Mouse (Mus musculus): ENCODE measurements around the gene Gp9. TPM values are rescaled to one million over a fixed set of nuclear protein-coding genes. Genes with fewer than 3 reads are reported as not detected.

The Gp9 gene
- polyA plus RNA-seq (2017; shearing (Covaris generic)) = 0.34 TPM

GRCm38 (mm10) chr6:87777842-87778241 is at the start of gene Gp9:
TSS of gene Gp9 (plus strand) at chr6:87778072.

GRCm38 (mm10) chr6:87730591-87731462 is 47.0 kb upstream of the Gp9 start, which contains the start of gene Efcc1:
TSS of gene Efcc1 (plus strand) at chr6:87730869.

GRCm38 (mm10) chr6:87811675-87812338 is 33.9 kb downstream of the Gp9 start, which contains the start of gene Rab43:
TSS of gene Rab43 (minus strand) at chr6:87812164.

Other genes starting within 250 kb of the Gp9 start
- gene Arhgap25, start 244.8 kb upstream of the Gp9 start, polyA plus RNA-seq (2017; shearing (Covaris generic)) = 223 TPM
- gene Prokr1, start 187.3 kb upstream of the Gp9 start, polyA plus RNA-seq (2017; shearing (Covaris generic)) = 0.12 TPM
- gene Aplf, start 105.9 kb upstream of the Gp9 start, polyA plus RNA-seq (2017; shearing (Covaris generic)) = 8.1 TPM
- gene Efcc1, start 47.2 kb upstream of the Gp9 start, polyA plus RNA-seq (2017; shearing (Covaris generic)) = 0.17 TPM
- 16.7 TPM for gene Rab43, start 34.1 kb downstream of the Gp9 start, polyA plus RNA-seq (2017; shearing (Covaris generic))
- gene Gm45140, start 57.7 kb downstream of the Gp9 start, polyA plus RNA-seq (2017; shearing (Covaris generic)) = 11.5 TPM
- gene Isy1, start 60.7 kb downstream of the Gp9 start, polyA plus RNA-seq (2017; shearing (Covaris generic)) = 84.3 TPM
- 1,241 TPM for gene Cnbp, start 73.0 kb downstream of the Gp9 start, polyA plus RNA-seq (2017; shearing (Covaris generic))
- 195 TPM for gene Copg1, start 109.7 kb downstream of the Gp9 start, polyA plus RNA-seq (2017; shearing (Covaris generic))
- gene Hmces, start 135.9 kb downstream of the Gp9 start, polyA plus RNA-seq (2017; shearing (Covaris generic)) = 54.8 TPM
- gene H1fx, start 203.6 kb downstream of the Gp9 start, polyA plus RNA-seq (2017; shearing (Covaris generic)) = not detected